Mouse (Mus musculus): ENCODE data around the gene Vps4b.

The Vps4b gene

GRCm38 (mm10) chr1:106715111-106716083 lies 81.1 kb downstream of the Vps4b start:
- CTCF ChIA-PET, result interaction anchor here in 1 of 4 experiments (0.7 kb wide), 1 partner anchor 289 kb away, joined by 3 read pairs; no protein-coding TSS in a partner anchor
- POLR2A ChIA-PET, result interaction anchor here in 1 of 4 experiments (1.2 kb wide), 1 partner anchor 44 kb away, joined by 6 read pairs; the partner anchor contains the start of gene Kdsr

GRCm38 (mm10) chr1:106714530-106714981 lies 82.0 kb downstream of the Vps4b start:
- CTCF ChIA-PET, result no interaction called here
- POLR2A ChIA-PET, result interaction anchor here in 1 of 4 experiments (1.2 kb wide), 1 partner anchor 45 kb away, joined by 6 read pairs; the partner anchor contains the start of gene Kdsr
